Mouse (Mus musculus): Measurements from ENCODE around the gene Sgsm1.

GRCm38 (mm10) chr5:113215610-113216011, 95.0 kb downstream of the Sgsm1 start:
- no peak for TF ChIP-seq GATA1 (IDR thresholded peaks at IDR 0.05; ENCODE audit: borderline replicate concordance, low read length)
- no peak for TF ChIP-seq FLI1 (IDR thresholded peaks at IDR 0.05; ENCODE audit: low read length)

Data from megakaryocyte, embryonic 14.5 days (primary cell).